Mouse (Mus musculus) B cell, adult 2 months (primary cell): ENCODE measurements around the gene Vmn1r61.

ENCODE experiments used
- DNase-seq, 2 experiments: peaks; one replicate each; pipeline ENCODE4 v3.0.0; 2022

The Vmn1r61 gene

GRCm38 (mm10) chr7:5613195-5613594 is at the start of gene Vmn1r61:
Gene Vmn1r61, minus strand, starts transcription at chr7:5613295.
- no peak for DNase-seq
